Mouse (Mus musculus): ENCODE data around the gene Dpysl5. TPM values are rescaled to one million over a fixed set of nuclear protein-coding genes. Genes with fewer than 3 reads are reported as not detected.
"Not testable (repeated sequence)": the region's sequence is repeated elsewhere in the genome, so short reads cannot be mapped to it uniquely, and the experiment has no call there.

Gene Dpysl5
- polyA plus RNA-seq, 1 experiment from 2014 or later, result 89.1 TPM

GRCm38 (mm10) chr5:30686781-30687180 is 24.6 kb upstream of the Dpysl5 start:
- ATAC-seq (ENCODE audit: low FRiP score) (no peak), DNase-seq (ENCODE audit: low spot score, missing footprints) (peak; percentile 77)
- no peak overlapping the region for H3K9ac ChIP-seq (ENCODE audit: low read length)
- H3K36me3 ChIP-seq (ENCODE audit: control insufficient read depth, insufficient read depth, low read length), result no peaks in the 10 kb centered on the region
- no peak overlapping the region for H3K4me3 ChIP-seq (ENCODE audit: low read depth, low read length)
- H3K4me1 ChIP-seq (ENCODE audit: control insufficient read depth, insufficient read depth, low read length), result no peaks in the 10 kb centered on the region
- WGBS, result 61% methylated on average over 3 of the region's 3 CpGs
- H3K27ac ChIP-seq (ENCODE audit: low read depth, low read length), result no peak overlapping the region
- no peaks in the 10 kb centered on the region for H3K27me3 ChIP-seq (ENCODE audit: control insufficient read depth, insufficient read depth, low read length)
- no peaks in the 10 kb centered on the region for H3K9me3 ChIP-seq (ENCODE audit: control insufficient read depth, low read length)
- H3K4me2 ChIP-seq, result no peak overlapping the region

- H3K27me3 ChIP-seq (ENCODE audit: control insufficient read depth, insufficient read depth, low read length), result no peaks in the 10 kb centered on the region; the same call in 1 of the 2 replicates
- no peak overlapping the region for H3K9ac ChIP-seq (ENCODE audit: low read length)
- WGBS, result 88% methylated on average over 8 of the region's 8 CpGs
- peak; percentile 69 for DNase-seq (ENCODE audit: low spot score, missing footprints)
- no peak overlapping the region for H3K27ac ChIP-seq (ENCODE audit: low read depth, low read length)
- no peak for ATAC-seq (ENCODE audit: low FRiP score)
- H3K9me3 ChIP-seq (ENCODE audit: control insufficient read depth, low read length), result no peaks in the 10 kb centered on the region
- no peaks in the 10 kb centered on the region for H3K4me1 ChIP-seq (ENCODE audit: control insufficient read depth, insufficient read depth, low read length)
- H3K36me3 ChIP-seq (ENCODE audit: control insufficient read depth, insufficient read depth, low read length), result no peaks in the 10 kb centered on the region
- H3K4me3 ChIP-seq (ENCODE audit: low read depth, low read length), result no peak overlapping the region
- no peak overlapping the region for H3K4me2 ChIP-seq
These were observed 10.9 kb upstream of the Dpysl5 start for GRCm38 (mm10) chr5:30700361-30701000.

GRCm38 (mm10) chr5:30701373-30701772 is 10.0 kb upstream of the Dpysl5 start:
- not testable (repeated sequence) for H3K27ac ChIP-seq (ENCODE audit: low read depth, low read length); ATAC-seq (ENCODE audit: low FRiP score); H3K4me3 ChIP-seq (ENCODE audit: low read depth, low read length); H3K36me3 ChIP-seq (ENCODE audit: control insufficient read depth, insufficient read depth, low read length); H3K27me3 ChIP-seq (ENCODE audit: control insufficient read depth, insufficient read depth, low read length); H3K4me1 ChIP-seq (ENCODE audit: control insufficient read depth, insufficient read depth, low read length); H3K9ac ChIP-seq (ENCODE audit: low read length); H3K4me2 ChIP-seq; H3K9me3 ChIP-seq (ENCODE audit: control insufficient read depth, low read length)
- DNase-seq (ENCODE audit: low spot score, missing footprints), result peak; percentile 83
- WGBS, result 24% methylated on average over 4 of the region's 4 CpGs

GRCm38 (mm10) chr5:30701866-30702265 is 9.5 kb upstream of the Dpysl5 start:
- H3K4me3 ChIP-seq (ENCODE audit: low read depth, low read length), result no peak overlapping the region
- no peaks in the 10 kb centered on the region for H3K9me3 ChIP-seq (ENCODE audit: control insufficient read depth, low read length)
- H3K27ac ChIP-seq (ENCODE audit: low read depth, low read length), result no peak overlapping the region
- no peak overlapping the region for H3K4me2 ChIP-seq
- H3K27me3 ChIP-seq (ENCODE audit: control insufficient read depth, insufficient read depth, low read length), result no peaks in the 10 kb centered on the region; the same call in 1 of the 2 replicates
- no peaks in the 10 kb centered on the region for H3K36me3 ChIP-seq (ENCODE audit: control insufficient read depth, insufficient read depth, low read length)
- DNase-seq (ENCODE audit: low spot score, missing footprints), result peak; percentile 44
- no peak for ATAC-seq (ENCODE audit: low FRiP score)
- no peak overlapping the region for H3K9ac ChIP-seq (ENCODE audit: low read length)
- WGBS, result 94% methylated on average over 3 of the region's 3 CpGs
- no peaks in the 10 kb centered on the region for H3K4me1 ChIP-seq (ENCODE audit: control insufficient read depth, insufficient read depth, low read length)

GRCm38 (mm10) chr5:30709744-30710383 is 1.5 kb upstream of the Dpysl5 start:
- ATAC-seq (ENCODE audit: low FRiP score), result no peak
- peak; percentile 99 for DNase-seq (ENCODE audit: low spot score, missing footprints)
- Histone ChIP-seq H3K4me1 (ENCODE audit: control insufficient read depth, insufficient read depth, low read length) (peaks cover 18% of the 10 kb centered on the region), H3K27me3 (ENCODE audit: control insufficient read depth, insufficient read depth, low read length) (no peaks in the 10 kb centered on the region), H3K27ac (ENCODE audit: low read depth, low read length) (no peak overlapping the region), H3K36me3 (ENCODE audit: control insufficient read depth, insufficient read depth, low read length) (no peaks in the 10 kb centered on the region), H3K4me2 (no peak overlapping the region), H3K9ac (ENCODE audit: low read length) (no peak overlapping the region), H3K4me3 (ENCODE audit: low read depth, low read length) (no peak overlapping the region), H3K9me3 (ENCODE audit: control insufficient read depth, low read length) (no peaks in the 10 kb centered on the region)
- 14% methylated on average over 12 of the region's 13 CpGs for WGBS

- peak overlapping the region; percentile 82 for H3K4me2 ChIP-seq
- WGBS, result 24% methylated on average over 8 of the region's 8 CpGs
- H3K4me3 ChIP-seq (ENCODE audit: low read depth, low read length), result no peak overlapping the region
- ATAC-seq (ENCODE audit: low FRiP score) (no peak), DNase-seq (ENCODE audit: low spot score, missing footprints) (no peak)
- H3K27me3 ChIP-seq (ENCODE audit: control insufficient read depth, insufficient read depth, low read length), result no peaks in the 10 kb centered on the region
- H3K36me3 ChIP-seq (ENCODE audit: control insufficient read depth, insufficient read depth, low read length), result no peaks in the 10 kb centered on the region
- no peak overlapping the region for H3K27ac ChIP-seq (ENCODE audit: low read depth, low read length)
- peaks cover 21% of the 10 kb centered on the region for H3K4me1 ChIP-seq (ENCODE audit: control insufficient read depth, insufficient read depth, low read length)
- H3K9ac ChIP-seq (ENCODE audit: low read length), result no peak overlapping the region
- no peaks in the 10 kb centered on the region for H3K9me3 ChIP-seq (ENCODE audit: control insufficient read depth, low read length)
These were observed 878 bp upstream of the Dpysl5 start for GRCm38 (mm10) chr5:30710486-30710885.

- peak overlapping the region; percentile 95 for H3K9ac ChIP-seq (ENCODE audit: low read length)
- H3K4me1 ChIP-seq (ENCODE audit: control insufficient read depth, insufficient read depth, low read length), result peaks cover 21% of the 10 kb centered on the region
- DNase-seq (ENCODE audit: low spot score, missing footprints) (no peak), ATAC-seq (ENCODE audit: low FRiP score) (no peak; the same call in 1 of the 2 replicates)
- H3K36me3 ChIP-seq (ENCODE audit: control insufficient read depth, insufficient read depth, low read length), result no peaks in the 10 kb centered on the region
- peak overlapping the region; percentile 75 for H3K27ac ChIP-seq (ENCODE audit: low read depth, low read length)
- H3K4me3 ChIP-seq (ENCODE audit: low read depth, low read length), result peak overlapping the region; percentile 82
- no peaks in the 10 kb centered on the region for H3K9me3 ChIP-seq (ENCODE audit: control insufficient read depth, low read length)
- H3K4me2 ChIP-seq, result peak overlapping the region; percentile 82
- H3K27me3 ChIP-seq (ENCODE audit: control insufficient read depth, insufficient read depth, low read length), result no peaks in the 10 kb centered on the region
- under 1% methylated on average over 14 of the region's 14 CpGs for WGBS
These were observed 632 bp downstream of the Dpysl5 start for GRCm38 (mm10) chr5:30712002-30712390.

GRCm38 (mm10) chr5:30712441-30713298 is 1.3 kb downstream of the Dpysl5 start:
- Histone ChIP-seq H3K9me3 (ENCODE audit: control insufficient read depth, low read length) (no peaks in the 10 kb centered on the region), H3K4me1 (ENCODE audit: control insufficient read depth, insufficient read depth, low read length) (peaks cover 23% of the 10 kb centered on the region), H3K4me3 (ENCODE audit: low read depth, low read length) (peak overlapping the region; percentile 82), H3K27me3 (ENCODE audit: control insufficient read depth, insufficient read depth, low read length) (no peaks in the 10 kb centered on the region), H3K4me2 (peak overlapping the region; percentile 82), H3K36me3 (ENCODE audit: control insufficient read depth, insufficient read depth, low read length) (no peaks in the 10 kb centered on the region), H3K9ac (ENCODE audit: low read length) (peak overlapping the region; percentile 95), H3K27ac (ENCODE audit: low read depth, low read length) (peak overlapping the region; percentile 75)
- ATAC-seq (ENCODE audit: low FRiP score) (peak; percentile 57), DNase-seq (ENCODE audit: low spot score, missing footprints) (peak; percentile 96)
- under 1% methylated on average over 43 of the region's 43 CpGs for WGBS

- H3K4me2 ChIP-seq, result peak overlapping the region; percentile 82
- peaks cover 24% of the 10 kb centered on the region for H3K4me1 ChIP-seq (ENCODE audit: control insufficient read depth, insufficient read depth, low read length)
- ATAC-seq (ENCODE audit: low FRiP score) (peak; percentile 35), DNase-seq (ENCODE audit: low spot score, missing footprints) (peak; percentile 96)
- H3K4me3 ChIP-seq (ENCODE audit: low read depth, low read length), result peak overlapping the region; percentile 82
- H3K9me3 ChIP-seq (ENCODE audit: control insufficient read depth, low read length), result no peaks in the 10 kb centered on the region
- under 1% methylated on average over 20 of the region's 20 CpGs for WGBS
- H3K27ac ChIP-seq (ENCODE audit: low read depth, low read length), result peak overlapping the region; percentile 75
- H3K27me3 ChIP-seq (ENCODE audit: control insufficient read depth, insufficient read depth, low read length), result no peaks in the 10 kb centered on the region
- H3K36me3 ChIP-seq (ENCODE audit: control insufficient read depth, insufficient read depth, low read length), result no peaks in the 10 kb centered on the region
- peak overlapping the region; percentile 95 for H3K9ac ChIP-seq (ENCODE audit: low read length)
These were observed 1.9 kb downstream of the Dpysl5 start for GRCm38 (mm10) chr5:30713299-30713675.

Data from midbrain, embryonic 11.5 days (tissue).